Mouse (Mus musculus): ENCODE measurements around the gene Scnn1a. TPM values are rescaled to one million over a fixed set of nuclear protein-coding genes. Genes with fewer than 3 reads are reported as not detected.

Gene Scnn1a
- polyA plus RNA-seq, 1 experiment from 2014 or later: 2.6 TPM

GRCm38 (mm10) chr6:125328243-125328642, 7.8 kb downstream of the Scnn1a start:
- WGBS: 85% methylated on average over 5 of the region's 5 CpGs
- Histone ChIP-seq H3K4me3 (replicated peaks) (no peak overlapping the region), H3K4me2 (replicated peaks) (no peak overlapping the region), H3K9ac (no peak overlapping the region), H3K4me1 (replicated peaks) (0 out of 2 replicates have a peak, but pooled peaks cover 2% of the 10 kb centered on the region), H3K9me3 (no peaks in the 10 kb centered on the region), H3K27ac (no peak overlapping the region), H3K36me3 (no peaks in the 10 kb centered on the region), H3K27me3 (replicated peaks) (no peaks in the 10 kb centered on the region)
- no peak for ATAC-seq

DNA sequence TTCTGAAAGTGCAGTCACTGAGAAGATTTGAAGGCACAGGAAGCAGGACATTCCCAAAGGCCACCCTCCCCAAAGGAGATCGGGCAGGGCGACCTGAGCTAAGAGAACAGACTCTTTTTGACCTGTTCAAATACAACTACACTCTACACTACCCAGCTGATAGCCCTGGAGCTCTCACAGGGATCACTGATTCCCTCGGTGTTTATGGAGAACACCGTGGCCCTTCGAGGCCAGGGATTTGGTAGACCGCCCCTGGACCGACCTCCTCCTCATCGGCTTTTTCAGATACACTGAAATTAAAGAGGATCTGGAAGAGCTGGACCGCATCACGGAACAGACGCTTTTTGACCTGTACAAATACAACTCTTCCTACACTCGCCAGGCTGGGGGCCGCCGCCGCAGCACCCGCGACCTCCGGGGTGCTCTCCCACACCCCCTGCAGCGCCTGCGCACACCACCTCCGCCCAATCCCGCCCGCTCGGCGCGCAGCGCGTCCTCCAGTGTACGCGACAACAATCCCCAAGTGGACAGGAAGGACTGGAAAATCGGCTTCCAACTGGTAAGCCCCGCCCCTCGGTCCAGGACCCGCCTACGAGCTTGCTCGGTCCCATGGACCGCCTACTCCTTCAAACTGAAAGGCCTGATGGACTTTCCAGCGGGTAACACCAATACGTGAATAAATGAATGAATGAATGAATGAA, 10.3 kb downstream of the Scnn1a start:
- H3K4me3 ChIP-seq (replicated peaks): peak overlapping the region; percentile 55
- H3K4me1 ChIP-seq (replicated peaks): 0 out of 2 replicates have a peak, but pooled peaks cover 2% of the 10 kb centered on the region
- no peaks in the 10 kb centered on the region for H3K9me3 ChIP-seq
- H3K27ac ChIP-seq: 0 out of 2 replicates have a peak overlapping the region, but pooled peaks have one; percentile 37
- peak overlapping the region; percentile 82 for H3K4me2 ChIP-seq (replicated peaks)
- H3K36me3 ChIP-seq: no peaks in the 10 kb centered on the region
- under 1% methylated on average over 39 of the region's 39 CpGs for WGBS
- ATAC-seq: peak; percentile 96
- H3K9ac ChIP-seq: peak overlapping the region; percentile 57
- H3K27me3 ChIP-seq (replicated peaks): no peaks in the 10 kb centered on the region

DNA sequence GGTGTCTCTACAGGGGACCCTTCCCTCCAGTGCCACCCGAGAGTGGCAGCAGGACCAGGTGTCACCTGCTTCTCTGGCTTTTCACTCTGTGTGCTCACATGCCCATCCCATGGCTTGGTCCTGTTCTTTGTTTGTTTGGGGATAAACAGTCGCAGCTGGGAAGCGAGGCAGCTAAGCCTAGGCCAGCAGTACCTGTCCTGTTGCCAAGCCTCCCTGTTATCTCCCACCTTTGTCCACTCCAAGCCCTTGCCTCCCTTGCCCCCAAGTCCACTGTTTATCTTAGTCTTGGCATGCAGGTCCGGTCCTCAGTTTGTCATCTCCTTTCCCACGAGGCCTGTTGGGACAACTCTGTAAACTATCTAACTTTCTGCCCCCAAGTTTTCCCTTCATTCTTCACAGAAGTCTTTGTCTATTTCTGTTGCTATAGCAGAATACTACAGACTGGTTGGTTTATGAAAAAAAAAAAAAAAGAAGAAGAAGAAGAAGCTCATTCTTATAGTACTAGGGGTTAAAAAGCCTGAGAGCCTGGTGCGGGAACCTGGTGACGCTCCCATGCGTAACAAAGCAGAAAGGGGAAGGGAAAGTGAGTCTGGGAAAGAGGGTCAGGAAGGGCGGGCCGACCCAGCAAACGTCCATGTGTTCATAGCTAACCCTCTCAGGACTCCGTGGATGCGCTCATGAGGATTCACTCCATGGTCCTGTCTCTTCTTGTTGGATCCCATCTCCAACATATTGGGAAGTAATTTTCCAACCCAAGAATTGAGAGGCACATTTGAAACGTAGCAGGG, 12.8 kb downstream of the Scnn1a start:
- WGBS: 73% methylated on average over 14 of the region's 14 CpGs
- 0 out of 2 replicates have a peak, but pooled peaks cover 2% of the 10 kb centered on the region for H3K4me1 ChIP-seq (replicated peaks)
- ATAC-seq: no peak

DNA sequence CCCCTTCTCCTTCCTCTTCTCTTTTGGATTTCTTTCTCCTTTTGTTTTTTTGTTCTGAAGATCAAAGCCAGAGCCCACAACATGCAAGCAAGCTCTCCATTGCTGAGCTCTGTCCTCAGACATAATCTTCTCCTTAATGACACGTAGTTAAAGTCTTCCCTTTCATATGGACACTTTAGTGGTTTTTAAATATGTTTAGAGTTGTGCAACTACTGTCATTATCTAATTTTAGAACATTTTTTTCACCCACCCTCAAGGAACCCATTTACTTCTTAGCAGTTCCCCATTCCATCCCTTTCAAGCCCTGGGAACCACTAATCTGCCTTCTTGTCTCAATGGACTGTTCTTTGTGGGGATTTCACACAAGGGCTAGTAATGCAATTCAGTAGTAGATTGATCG, 13.9 kb downstream of the Scnn1a start:
- no peak overlapping the region for H3K4me3 ChIP-seq (replicated peaks)
- H3K36me3 ChIP-seq: no peaks in the 10 kb centered on the region
- no peak overlapping the region for H3K4me2 ChIP-seq (replicated peaks)
- no peaks in the 10 kb centered on the region for H3K27me3 ChIP-seq (replicated peaks)
- ATAC-seq: no peak
- H3K4me1 ChIP-seq (replicated peaks): 0 out of 2 replicates have a peak, but pooled peaks cover 2% of the 10 kb centered on the region
- no peak overlapping the region for H3K9ac ChIP-seq
- no peaks in the 10 kb centered on the region for H3K9me3 ChIP-seq
- H3K27ac ChIP-seq: no peak overlapping the region
- 81% methylated on average over 2 of the region's 2 CpGs for WGBS

More for the DNA sequence above, 12.8 kb downstream of the Scnn1a start:
- Histone ChIP-seq H3K9ac (no peak overlapping the region), H3K9me3 (no peaks in the 10 kb centered on the region), H3K4me2 (replicated peaks) (no peak overlapping the region), H3K27me3 (replicated peaks) (no peaks in the 10 kb centered on the region), H3K36me3 (no peaks in the 10 kb centered on the region), H3K27ac (no peak overlapping the region), H3K4me3 (replicated peaks) (no peak overlapping the region)

- no peak overlapping the region for H3K4me2 ChIP-seq (replicated peaks)
- no peak overlapping the region for H3K27ac ChIP-seq
- no peaks in the 10 kb centered on the region for H3K36me3 ChIP-seq
- H3K9ac ChIP-seq: no peak overlapping the region
- H3K4me3 ChIP-seq (replicated peaks): no peak overlapping the region
- 61% methylated on average over 9 of the region's 9 CpGs for WGBS
- peaks cover 6% of the 10 kb centered on the region for H3K4me1 ChIP-seq (replicated peaks)
- ATAC-seq: no peak
- H3K27me3 ChIP-seq (replicated peaks): no peaks in the 10 kb centered on the region
- no peaks in the 10 kb centered on the region for H3K9me3 ChIP-seq
Measured at GRCm38 (mm10) chr6:125338791-125339660, 18.6 kb downstream of the Scnn1a start.

DNA sequence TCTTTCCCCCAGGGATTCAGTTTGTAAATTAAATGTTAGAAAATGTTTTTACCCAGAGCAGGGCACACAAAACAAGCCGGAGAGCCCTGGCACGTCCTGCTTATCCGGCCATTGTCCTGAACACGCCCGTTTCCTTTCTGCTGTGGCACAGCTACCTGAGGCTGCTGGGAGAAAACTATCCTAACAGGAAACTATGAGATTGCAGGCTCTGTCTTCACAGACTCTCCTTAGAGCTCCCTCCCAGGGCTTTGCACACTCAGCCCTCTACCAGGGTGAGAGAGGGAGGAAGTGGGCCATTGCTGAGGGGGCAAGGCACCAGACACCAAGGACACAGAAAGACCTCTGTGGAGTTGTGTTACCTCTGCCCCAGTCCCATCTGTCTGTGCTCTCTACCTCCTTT, 19.8 kb downstream of the Scnn1a start:
- no peaks in the 10 kb centered on the region for H3K36me3 ChIP-seq
- H3K4me3 ChIP-seq (replicated peaks): no peak overlapping the region
- H3K9ac ChIP-seq: no peak overlapping the region
- H3K27ac ChIP-seq: peak overlapping the region; percentile 36; the same call in 1 of the 2 replicates
- H3K9me3 ChIP-seq: no peaks in the 10 kb centered on the region
- no peaks in the 10 kb centered on the region for H3K27me3 ChIP-seq (replicated peaks)
- ATAC-seq: no peak
- no peak overlapping the region for H3K4me2 ChIP-seq (replicated peaks)
- 64% methylated on average over 5 of the region's 5 CpGs for WGBS
- peaks cover 18% of the 10 kb centered on the region for H3K4me1 ChIP-seq (replicated peaks)

DNA sequence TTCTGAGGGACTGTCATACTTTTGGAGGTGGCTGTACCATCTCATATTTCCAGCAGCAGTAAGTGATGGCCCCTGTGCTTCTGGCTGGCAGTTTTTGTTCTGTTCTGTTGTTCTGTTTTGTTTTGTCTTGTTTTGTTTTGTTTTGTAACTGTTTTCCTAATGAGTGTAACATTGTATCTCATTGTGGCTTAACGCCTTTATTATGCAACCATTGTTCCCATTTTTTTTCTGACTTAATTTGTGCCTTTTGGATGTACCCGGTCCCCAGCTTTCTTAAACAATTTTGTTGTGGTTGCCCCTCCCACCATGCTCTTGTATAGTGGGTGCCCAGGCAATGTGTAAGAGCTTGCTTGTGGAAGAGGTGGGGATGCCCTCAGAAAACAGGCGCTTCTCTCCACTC, 21.7 kb downstream of the Scnn1a start:
- Histone ChIP-seq H3K27me3 (replicated peaks) (no peaks in the 10 kb centered on the region), H3K9me3 (no peaks in the 10 kb centered on the region), H3K4me1 (replicated peaks) (peaks cover 19% of the 10 kb centered on the region), H3K4me2 (replicated peaks) (no peak overlapping the region), H3K9ac (no peak overlapping the region), H3K36me3 (no peaks in the 10 kb centered on the region), H3K4me3 (replicated peaks) (no peak overlapping the region), H3K27ac (no peak overlapping the region)
- ATAC-seq: no peak
- 72% methylated on average over 3 of the region's 3 CpGs for WGBS

- H3K4me1 ChIP-seq (replicated peaks): peaks cover 28% of the 10 kb centered on the region
- H3K4me3 ChIP-seq (replicated peaks): no peak overlapping the region
- no peak overlapping the region for H3K27ac ChIP-seq
- 0 out of 2 replicates have a peak overlapping the region, but pooled peaks have one; percentile 8 for H3K9ac ChIP-seq
- ATAC-seq: no peak
- no peak overlapping the region for H3K4me2 ChIP-seq (replicated peaks)
- no peaks in the 10 kb centered on the region for H3K36me3 ChIP-seq
- no peaks in the 10 kb centered on the region for H3K9me3 ChIP-seq
- H3K27me3 ChIP-seq (replicated peaks): no peaks in the 10 kb centered on the region
- WGBS: 23% methylated on average over 8 of the region's 8 CpGs
Measured at GRCm38 (mm10) chr6:125344084-125344483, 23.6 kb downstream of the Scnn1a start.

DNA sequence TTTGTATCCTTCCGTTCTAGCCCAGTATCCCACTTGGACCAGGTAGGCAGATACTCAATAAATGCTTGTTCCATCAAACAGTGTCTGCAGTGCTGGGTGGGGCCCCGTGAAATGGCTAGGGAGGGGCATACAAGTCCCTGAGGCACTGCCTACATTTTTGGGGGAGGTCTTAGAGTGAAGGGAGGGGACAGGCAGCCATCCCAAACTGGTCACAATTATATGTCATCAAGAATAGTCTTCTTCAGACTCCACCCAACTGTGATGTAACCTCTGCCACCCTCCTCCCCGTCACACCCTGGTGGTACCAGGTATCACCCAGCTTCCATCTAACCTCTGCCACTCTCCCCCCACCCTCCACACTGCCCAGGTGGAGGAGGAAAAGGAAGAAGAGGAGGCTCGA, 24.4 kb downstream of the Scnn1a start:
- Histone ChIP-seq H3K27me3 (replicated peaks) (no peaks in the 10 kb centered on the region), H3K27ac (peak overlapping the region; percentile 58; the same call in 1 of the 2 replicates), H3K4me1 (replicated peaks) (peaks cover 28% of the 10 kb centered on the region), H3K4me2 (replicated peaks) (no peak overlapping the region; the same call in 1 of the 2 replicates), H3K4me3 (replicated peaks) (no peak overlapping the region), H3K9ac (no peak overlapping the region), H3K36me3 (no peaks in the 10 kb centered on the region), H3K9me3 (no peaks in the 10 kb centered on the region)
- ATAC-seq: no peak
- WGBS: 52% methylated on average over 4 of the region's 4 CpGs

DNA sequence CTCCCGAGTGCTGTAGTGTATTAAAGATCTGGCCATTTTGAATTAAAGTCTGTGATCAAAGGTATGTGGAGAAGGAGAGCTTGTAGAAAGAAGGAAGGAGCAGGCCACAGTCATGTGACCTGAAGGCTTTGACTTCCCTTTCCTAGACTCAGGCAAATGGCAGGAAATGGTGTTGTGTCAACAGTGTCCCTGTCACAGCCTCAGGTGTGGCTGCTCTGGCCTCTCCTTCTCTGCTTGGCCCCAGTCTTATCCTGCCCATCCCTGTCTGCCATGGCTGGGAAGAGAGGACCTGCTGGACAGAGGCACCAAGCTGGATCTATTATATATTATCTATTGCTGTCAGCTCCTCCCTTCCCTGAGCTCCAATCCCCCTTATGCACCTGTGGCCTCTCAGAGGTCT, 25.2 kb downstream of the Scnn1a start:
- no peak overlapping the region for H3K4me2 ChIP-seq (replicated peaks)
- H3K4me3 ChIP-seq (replicated peaks): no peak overlapping the region
- WGBS: 71% methylated on average over 1 of the region's 1 CpGs
- H3K9me3 ChIP-seq: no peaks in the 10 kb centered on the region
- ATAC-seq: peak; percentile 66
- H3K36me3 ChIP-seq: no peaks in the 10 kb centered on the region
- H3K27ac ChIP-seq: peak overlapping the region; percentile 58
- no peak overlapping the region for H3K9ac ChIP-seq
- H3K4me1 ChIP-seq (replicated peaks): peaks cover 27% of the 10 kb centered on the region
- no peaks in the 10 kb centered on the region for H3K27me3 ChIP-seq (replicated peaks)

DNA sequence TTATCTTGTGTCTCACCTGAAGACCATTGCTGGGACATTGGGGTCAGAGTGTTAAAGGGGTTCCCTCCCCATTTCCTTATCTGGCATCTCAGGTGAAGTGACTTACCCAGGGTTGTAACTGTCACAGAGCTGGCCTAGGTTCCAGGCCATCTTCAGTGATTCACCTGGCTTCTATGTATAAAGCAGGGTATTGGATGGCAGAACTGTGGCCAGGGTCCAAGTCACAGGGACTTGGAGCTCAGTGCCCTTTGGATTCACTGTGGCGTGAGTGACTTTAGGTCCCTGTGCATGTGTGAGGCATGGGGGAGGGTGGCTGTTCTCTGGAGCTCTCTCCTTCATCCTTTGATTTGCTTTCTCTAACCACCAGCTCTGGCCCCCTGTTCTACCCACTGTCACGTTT, 25.6 kb downstream of the Scnn1a start:
- no peaks in the 10 kb centered on the region for H3K9me3 ChIP-seq
- H3K36me3 ChIP-seq: no peaks in the 10 kb centered on the region
- peaks cover 31% of the 10 kb centered on the region for H3K4me1 ChIP-seq (replicated peaks)
- H3K9ac ChIP-seq: no peak overlapping the region
- H3K27me3 ChIP-seq (replicated peaks): no peaks in the 10 kb centered on the region
- H3K4me3 ChIP-seq (replicated peaks): no peak overlapping the region
- ATAC-seq: peak; percentile 26
- WGBS: 41% methylated on average over 2 of the region's 2 CpGs
- H3K4me2 ChIP-seq (replicated peaks): no peak overlapping the region
- peak overlapping the region; percentile 58 for H3K27ac ChIP-seq

All from intestine, embryonic 15.5 days (tissue).